ENCODE assay signal across 9 mouse cellular contexts in genomic region chr12:106080945-106081747, GRCm38 (mm10).
DNase-seq lines count a peak whose midpoint lies in the region; ATAC-seq lines count a peak whose summit lies in the region.
"Had no signal": no experiment of that assay in that cellular context is flagged by ENCODE, and none has a peak within 500 bp of the region (broad histone marks: within the 10 kb centered on the region; RNA-seq: fewer than 3 reads in every experiment).

No protein-coding gene starts in this region.

- peak overlapping the region; percentile 21 for H3K4me3 ChIP-seq in hindbrain, embryonic 15.5 days
- no peak overlapping the region for H3K4me3 ChIP-seq in neural tube, embryonic 14.5 days (ENCODE audit: low read depth, low read length)
- H3K4me3 ChIP-seq: liver, embryonic 13.5 days had no signal

- ATAC-seq in hindbrain, embryonic 15.5 days (ENCODE audit: low FRiP score, low read depth) = no peak
- ATAC-seq in neural tube, embryonic 14.5 days (ENCODE audit: low read depth) = peak; percentile 69
- no peak for ATAC-seq in megakaryocyte, adult 5-6 weeks (ENCODE audit: poor library complexity, severe bottlenecking)

- H3K36me3 ChIP-seq in hindbrain, embryonic 15.5 days = no peaks in the 10 kb centered on the region
- H3K36me3 ChIP-seq in neural tube, embryonic 14.5 days (ENCODE audit: control insufficient read depth, insufficient read depth, low read length) = no peaks in the 10 kb centered on the region

- H3K4me2 ChIP-seq in hindbrain, embryonic 15.5 days = peak overlapping the region; percentile 52
- peak overlapping the region; percentile 48 for H3K4me2 ChIP-seq in neural tube, embryonic 14.5 days (ENCODE audit: low read depth, low read length)
- H3K4me2 ChIP-seq: liver, embryonic 13.5 days had no signal

- H3K27ac ChIP-seq in hindbrain, embryonic 15.5 days (replicated peaks) = peak overlapping the region; percentile 34; the same call in 1 of the 2 replicates
- peak overlapping the region; percentile 79 for H3K27ac ChIP-seq in neural tube, embryonic 14.5 days (ENCODE audit: low read depth, low read length)
- H3K27ac ChIP-seq: liver, embryonic 13.5 days had no signal

- H3K9ac ChIP-seq in hindbrain, embryonic 15.5 days = peak overlapping the region; percentile 31
- peak overlapping the region; percentile 45 for H3K9ac ChIP-seq in neural tube, embryonic 14.5 days (replicated peaks; ENCODE audit: low read depth, low read length)
- H3K9ac ChIP-seq: liver, embryonic 13.5 days had no signal

- H3K27me3 ChIP-seq in hindbrain, embryonic 15.5 days = no peaks in the 10 kb centered on the region
- H3K27me3 ChIP-seq in neural tube, embryonic 14.5 days (ENCODE audit: control insufficient read depth, insufficient read depth, low read length) = no peaks in the 10 kb centered on the region
- H3K27me3 ChIP-seq: liver, embryonic 13.5 days had no signal

- H3K4me1 ChIP-seq in hindbrain, embryonic 15.5 days (replicated peaks) = peaks cover 35% of the 10 kb centered on the region
- peaks cover 27% of the 10 kb centered on the region for H3K4me1 ChIP-seq in neural tube, embryonic 14.5 days (ENCODE audit: control insufficient read depth, insufficient read depth, low read length)
- H3K4me1 ChIP-seq: liver, embryonic 13.5 days had no signal

- no peaks in the 10 kb centered on the region for H3K9me3 ChIP-seq in hindbrain, embryonic 15.5 days
- no peaks in the 10 kb centered on the region for H3K9me3 ChIP-seq in neural tube, embryonic 14.5 days (ENCODE audit: control insufficient read depth, low read length)
- H3K9me3 ChIP-seq: liver, embryonic 13.5 days had no signal

- DNase-seq in layer of hippocampus, postnatal 36 days = peak; percentile 35 to 36
- no peak for DNase-seq in layer of hippocampus, postnatal 25 days (ENCODE audit: extremely low spot score in 1 of 2, low spot score in 1 of 2)
- DNase-seq in embryo, embryonic 10 days (ENCODE audit: low spot score) = peak; percentile 66
- no peak for DNase-seq in kidney, adult 11 months
- no peak for DNase-seq in ovary, postnatal 36 days (ENCODE audit: low spot score)
- DNase-seq: liver, embryonic 13.5 days had no signal

- WGBS in hindbrain, embryonic 15.5 days = 11% methylated on average over 23 of the region's 23 CpGs
- 7% methylated on average over 23 of the region's 23 CpGs for WGBS in neural tube, embryonic 14.5 days

Comparison
In these comparisons a context has a peak if more than half of its experiments do, and no peak if none do; other contexts are left out.
1. DNase-seq: peak in layer of hippocampus, postnatal 36 days (2 of 2) and embryo, embryonic 10 days (single experiment); none in layer of hippocampus, postnatal 25 days (0 of 2), kidney, adult 11 months (single experiment) and ovary, postnatal 36 days (single experiment).